Mouse (Mus musculus) forebrain, embryonic 10.5 days (tissue): ENCODE measurements around the gene Olfr26. TPM values are rescaled to one million over a fixed set of nuclear protein-coding genes. Genes with fewer than 3 reads are reported as not detected.
"Not testable (repeated sequence)": the region's sequence is repeated elsewhere in the genome, so short reads cannot be mapped to it uniquely, and the experiment has no call there.

ENCODE experiments used
- DNase-seq: peaks from one replicate; pipeline ENCODE4 v3.0.0-alpha.2; 2017; ENCODE audit warnings: low spot score; ENCODE audit errors: extremely low spot score
- H3K27ac ChIP-seq: fragments of 300-500 bp; sonication (generic); 2 replicates; pipeline ENCODE4 v1.5.1; 2016; ENCODE audit warnings: mild to moderate bottlenecking
- H3K27me3 ChIP-seq: fragments of 300-500 bp; sonication (generic); 2 replicates; pipeline ENCODE4 v1.6.1; 2016; ENCODE audit warnings: mild to moderate bottlenecking; ENCODE audit not compliant: poor library complexity, severe bottlenecking
- H3K36me3 ChIP-seq: fragments of 300-500 bp; sonication (generic); replicated peaks from 2 replicates; pipeline ENCODE4 v1.6.1; 2016; ENCODE audit warnings: mild to moderate bottlenecking, moderate library complexity
- H3K4me1 ChIP-seq: fragments of 300-500 bp; sonication (generic); 2 replicates; pipeline ENCODE4 v1.6.1; 2016
- H3K4me3 ChIP-seq: fragments of 300-500 bp; sonication (generic); 2 replicates; pipeline ENCODE4 v1.5.1; 2016; ENCODE audit warnings: mild to moderate bottlenecking, moderate library complexity
- H3K9me3 ChIP-seq: fragments of 300-500 bp; sonication (generic); 2 replicates; pipeline ENCODE4 v1.6.1; 2016; ENCODE audit warnings: mild to moderate bottlenecking, moderate library complexity
- WGBS: fragments of 180-500 bp; shearing (Covaris S2); methylation state at CpG from one replicate; pipeline ENCODE4 v1.1.7; 2016; 5-methylcytosine and 5-hydroxymethylcytosine counted together
- polyA plus RNA-seq: library from polyadenylated mRNA; unstranded; fragments of >200 nt; fragmentation: Nextera tagmentation; extraction: Ambion mirVana; gene quantifications from 2 replicates; pipeline ENCODE4 v1.2.1, GENCODE M21; 2016

Olfr26 gene
- not detected in 2 replicates for polyA plus RNA-seq

DNA sequence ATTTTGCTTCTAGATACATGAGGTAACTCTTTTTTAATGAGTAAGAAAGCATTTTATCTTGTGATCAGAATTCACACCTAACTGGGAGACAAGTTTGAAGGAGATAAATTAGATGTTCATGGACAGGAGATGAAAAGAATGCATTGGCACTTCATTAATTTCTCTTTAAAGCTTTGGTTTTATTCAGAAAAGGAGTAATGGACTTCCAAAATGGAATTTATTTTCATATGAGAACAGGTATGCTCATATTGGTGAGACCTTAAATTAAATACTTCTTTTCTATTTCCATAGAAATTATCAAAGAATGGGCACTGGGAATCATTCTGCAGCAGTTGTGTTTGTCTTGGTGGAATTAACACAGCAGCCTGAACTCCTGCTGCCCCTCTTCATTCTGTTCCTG lies at the start of gene Olfr26:
Gene Olfr26, plus strand, starts transcription at position 301 of the 400 bp plus-strand sequence.
- H3K4me1 ChIP-seq, result no peaks in the 10 kb centered on the region
- no peaks in the 10 kb centered on the region for H3K27me3 ChIP-seq
- no peak within 1 kb of the TSS for H3K4me3 ChIP-seq
- H3K36me3 ChIP-seq, result no peaks in the 10 kb centered on the region
- H3K27ac ChIP-seq, result no peak within 1 kb of the TSS
- no peaks in the 10 kb centered on the region for H3K9me3 ChIP-seq
- no peak for DNase-seq

DNA sequence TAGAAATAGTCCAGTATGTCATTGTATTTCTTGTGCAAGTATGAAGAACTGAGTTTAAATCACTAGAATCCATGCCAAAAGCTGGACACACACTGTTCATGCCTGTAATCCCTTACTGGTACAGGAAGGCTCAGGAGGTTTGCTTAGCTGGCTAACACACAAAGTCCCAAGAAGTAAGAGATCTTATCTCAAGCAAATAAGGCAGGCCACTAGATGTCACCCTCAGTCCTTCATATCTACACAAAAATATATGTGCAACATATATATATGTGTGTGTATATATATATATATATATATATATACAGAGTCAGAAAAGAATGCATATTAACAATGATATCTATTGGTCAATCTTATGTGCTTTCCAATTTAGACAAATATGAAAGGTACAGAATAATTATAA lies 49.2 kb upstream of the Olfr26 start:
- no peaks in the 10 kb centered on the region for H3K4me1 ChIP-seq
- no peak overlapping the region for H3K4me3 ChIP-seq
- H3K9me3 ChIP-seq, result no peaks in the 10 kb centered on the region
- DNase-seq, result no peak
- H3K36me3 ChIP-seq, result no peaks in the 10 kb centered on the region
- H3K27ac ChIP-seq, result no peak overlapping the region
- no peaks in the 10 kb centered on the region for H3K27me3 ChIP-seq

DNA sequence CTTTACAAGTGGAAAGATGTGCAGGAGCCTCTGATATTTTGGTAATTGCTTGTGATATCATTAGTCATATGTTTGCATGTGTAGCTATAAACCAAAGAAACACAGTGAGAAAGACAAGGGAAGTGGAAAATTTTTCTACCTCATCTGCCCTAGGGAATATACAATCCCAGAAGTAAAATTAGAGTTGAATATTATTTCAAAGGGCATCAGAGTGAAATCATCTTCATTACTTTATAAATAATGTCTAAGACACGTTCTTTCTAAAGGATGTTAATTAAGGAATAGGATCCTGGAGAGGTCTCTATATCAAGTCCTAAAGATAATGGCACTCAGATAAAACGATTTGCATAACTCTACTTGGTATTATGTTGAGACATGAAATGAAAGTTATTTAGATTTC lies 40.5 kb upstream of the Olfr26 start, which contains the start of gene Olfr922:
Gene Olfr922, plus strand, starts transcription at position 301 of the 400 bp plus-strand sequence.
- no peak within 1 kb of the TSS for H3K27ac ChIP-seq
- H3K36me3 ChIP-seq, result no peaks in the 10 kb centered on the region
- H3K9me3 ChIP-seq, result no peaks in the 10 kb centered on the region
- 80% methylated on average over 2 of the region's 2 CpGs for WGBS
- DNase-seq, result no peak
- no peak within 1 kb of the TSS for H3K4me3 ChIP-seq
- H3K27me3 ChIP-seq, result no peaks in the 10 kb centered on the region
- no peaks in the 10 kb centered on the region for H3K4me1 ChIP-seq

DNA sequence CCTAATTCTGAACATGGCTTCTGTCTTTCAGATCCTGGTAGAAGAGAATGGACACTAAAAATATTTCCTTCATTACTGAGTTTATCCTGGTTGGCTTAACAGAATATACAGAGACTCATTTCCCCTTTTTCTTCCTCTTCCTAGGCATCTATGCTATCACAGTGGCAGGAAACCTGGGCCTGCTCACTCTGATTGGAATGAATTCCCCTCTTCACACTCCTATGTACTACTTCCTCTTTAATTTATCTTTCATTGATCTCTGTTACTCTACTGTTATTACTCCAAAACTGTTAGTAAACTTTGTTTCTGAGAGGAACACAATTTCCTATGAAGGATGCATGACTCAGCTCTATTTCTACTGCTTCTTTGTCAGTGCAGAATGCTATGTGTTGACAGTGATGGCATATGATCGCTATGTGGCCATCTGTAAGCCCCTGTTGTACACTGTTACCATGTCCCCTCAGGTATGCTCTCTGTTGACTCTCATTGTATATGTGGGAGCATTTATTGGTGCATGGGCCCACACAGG lies 39.3 kb upstream of the Olfr26 start:
- 81% methylated on average over 1 of the region's 1 CpGs for WGBS
- no peak overlapping the region for H3K27ac ChIP-seq
- no peak for DNase-seq
- no peaks in the 10 kb centered on the region for H3K27me3 ChIP-seq
- H3K9me3 ChIP-seq, result no peaks in the 10 kb centered on the region
- H3K4me1 ChIP-seq, result no peaks in the 10 kb centered on the region
- no peaks in the 10 kb centered on the region for H3K36me3 ChIP-seq
- H3K4me3 ChIP-seq, result no peak overlapping the region

DNA sequence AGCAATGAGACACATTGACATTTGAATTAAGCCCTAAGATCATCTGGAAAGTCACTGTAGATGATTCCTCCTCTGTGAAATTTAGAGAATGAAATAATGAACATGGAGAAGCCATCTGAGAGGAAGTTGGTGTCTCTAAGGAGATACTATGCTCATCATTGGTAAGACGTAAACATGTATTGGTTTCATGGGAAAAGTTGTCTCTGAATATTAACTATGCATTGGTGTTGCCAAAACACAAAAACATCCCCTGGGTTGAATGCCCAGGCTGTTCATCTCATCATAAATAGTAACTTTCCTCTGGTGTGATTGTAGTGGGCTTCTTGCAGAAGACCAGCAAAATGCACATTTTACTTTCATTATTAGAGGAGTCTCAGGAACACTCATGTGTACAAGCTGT lies 28.6 kb upstream of the Olfr26 start, which contains the start of gene Olfr923:
Gene Olfr923, plus strand, starts transcription at position 301 of the 400 bp plus-strand sequence.
- no peak for DNase-seq
- Histone ChIP-seq H3K27ac (no peak within 1 kb of the TSS), H3K27me3 (no peaks in the 10 kb centered on the region), H3K9me3 (no peaks in the 10 kb centered on the region), H3K4me1 (no peaks in the 10 kb centered on the region), H3K36me3 (no peaks in the 10 kb centered on the region), H3K4me3 (no peak within 1 kb of the TSS)
- WGBS, result 95% methylated on average over 1 of the region's 1 CpGs

DNA sequence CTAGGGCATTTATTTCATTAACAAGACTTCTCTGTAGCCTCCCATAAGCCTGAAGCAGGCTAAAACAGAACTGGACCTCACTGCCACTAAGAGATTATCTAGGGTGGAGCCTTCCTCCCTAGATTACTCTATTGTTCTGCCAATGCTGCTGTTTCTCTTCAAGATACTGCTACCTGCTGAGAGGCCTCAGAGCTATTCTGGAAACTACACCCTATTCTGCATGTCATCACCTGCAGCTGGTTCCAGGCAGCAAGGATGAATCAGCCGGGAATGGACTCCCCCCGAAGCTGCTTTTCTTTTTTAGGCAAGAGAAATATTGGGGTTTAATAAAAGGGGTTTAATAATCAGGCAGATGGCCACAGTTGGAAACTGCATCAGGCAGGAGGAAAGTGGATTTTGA lies 21.8 kb upstream of the Olfr26 start:
- no peaks in the 10 kb centered on the region for H3K27me3 ChIP-seq
- H3K9me3 ChIP-seq, result no peaks in the 10 kb centered on the region
- no peak overlapping the region for H3K4me3 ChIP-seq
- H3K36me3 ChIP-seq, result no peaks in the 10 kb centered on the region
- DNase-seq, result no peak
- H3K27ac ChIP-seq, result no peak overlapping the region
- WGBS, result 80% methylated on average over 2 of the region's 2 CpGs
- no peaks in the 10 kb centered on the region for H3K4me1 ChIP-seq

DNA sequence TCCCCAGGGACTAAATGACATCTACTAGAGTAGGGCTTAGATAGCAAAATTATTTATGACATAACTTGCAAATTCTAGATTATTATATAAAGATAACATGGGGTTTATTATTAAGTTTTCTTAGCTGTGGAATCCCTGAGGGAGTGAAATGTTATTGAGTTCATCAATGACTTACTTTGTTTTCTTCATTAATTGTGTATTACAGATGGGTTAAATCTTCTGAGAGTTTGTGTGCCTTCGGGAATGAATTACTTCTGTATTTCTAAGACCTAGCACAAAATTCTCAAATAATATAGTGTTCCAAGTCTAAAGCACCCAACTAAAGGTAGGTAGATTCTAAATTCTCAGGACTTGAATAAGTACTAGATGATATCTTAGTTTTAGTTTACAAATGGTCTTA lies 10.7 kb upstream of the Olfr26 start, which contains the start of gene Olfr924:
Gene Olfr924, plus strand, starts transcription at position 301 of the 400 bp plus-strand sequence.
- H3K27ac ChIP-seq, result no peak within 1 kb of the TSS
- no peaks in the 10 kb centered on the region for H3K36me3 ChIP-seq
- H3K4me1 ChIP-seq, result no peaks in the 10 kb centered on the region
- H3K4me3 ChIP-seq, result no peak within 1 kb of the TSS
- H3K9me3 ChIP-seq, result no peaks in the 10 kb centered on the region
- 85% methylated on average over 1 of the region's 1 CpGs for WGBS
- no peak for DNase-seq
- H3K27me3 ChIP-seq, result no peaks in the 10 kb centered on the region

DNA sequence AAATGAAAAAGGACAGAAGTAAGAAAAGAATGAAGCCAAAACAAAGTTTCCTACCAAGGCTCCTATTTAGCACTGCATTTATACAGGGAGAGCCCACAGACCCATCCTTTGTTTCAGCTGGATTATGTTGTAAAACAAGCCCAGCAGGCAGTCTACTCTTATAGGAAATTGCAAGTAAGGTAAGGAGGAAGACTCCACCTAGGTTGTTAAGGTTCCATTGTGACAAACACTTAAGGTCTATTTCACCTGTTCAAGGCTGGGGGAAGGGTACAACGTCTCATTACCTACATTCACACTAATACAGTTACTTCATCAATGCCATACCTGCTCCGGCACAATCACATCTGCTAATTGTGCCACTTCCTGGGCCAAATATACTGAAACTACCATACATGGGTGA lies 20.0 kb downstream of the Olfr26 start:
- 63% methylated on average over 2 of the region's 2 CpGs for WGBS
- H3K36me3 ChIP-seq, H3K4me1 ChIP-seq: not testable (repeated sequence)

DNA sequence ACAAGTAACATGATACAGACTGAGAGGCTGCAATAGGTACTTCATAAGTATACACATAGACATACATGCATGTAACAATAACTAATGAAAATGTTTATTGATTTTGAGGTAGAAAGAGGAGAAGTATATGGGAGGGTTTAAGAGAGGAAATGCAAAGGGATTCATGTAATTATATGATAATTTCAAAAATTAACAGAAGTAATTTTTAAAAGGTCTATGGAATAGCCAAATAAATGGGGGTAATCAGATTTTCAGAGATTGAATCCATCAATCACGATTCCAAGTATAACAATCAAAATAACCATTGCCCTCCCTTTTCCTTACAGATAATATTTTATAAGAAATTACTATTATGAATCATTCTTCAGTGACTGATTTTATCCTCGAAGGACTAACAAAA lies 22.0 kb downstream of the Olfr26 start, which contains the start of gene Olfr926:
Gene Olfr926, plus strand, starts transcription at position 301 of the 400 bp plus-strand sequence.
- Histone ChIP-seq H3K27me3 (no peaks in the 10 kb centered on the region), H3K4me3 (no peak within 1 kb of the TSS), H3K36me3 (no peaks in the 10 kb centered on the region), H3K4me1 (no peaks in the 10 kb centered on the region), H3K9me3 (peaks cover 9% of the 10 kb centered on the region), H3K27ac (no peak within 1 kb of the TSS)
- no peak for DNase-seq
- 88% methylated on average over 2 of the region's 2 CpGs for WGBS

More for the DNA sequence above, 20.0 kb downstream of the Olfr26 start:
- DNase-seq, H3K9me3 ChIP-seq, H3K27me3 ChIP-seq, H3K4me3 ChIP-seq, H3K27ac ChIP-seq: not testable (repeated sequence)

Other genes starting within 250 kb of the Olfr26 start
- gene Olfr914, start 250.0 kb upstream of the Olfr26 start, polyA plus RNA-seq, result not detected in 2 replicates
- not detected in 2 replicates for gene Olfr916, start 195.2 kb upstream of the Olfr26 start, polyA plus RNA-seq
- not detected in 2 replicates for gene Olfr917, start 189.2 kb upstream of the Olfr26 start, polyA plus RNA-seq
- gene Olfr918, start 180.5 kb upstream of the Olfr26 start, polyA plus RNA-seq, result not detected in 2 replicates
- gene Olfr919, start 151.4 kb upstream of the Olfr26 start, polyA plus RNA-seq, result not detected in 2 replicates
- gene Vwa5a, start 136.8 kb upstream of the Olfr26 start, polyA plus RNA-seq, result 5.0 and 5.1 TPM in 2 replicates
- gene Olfr920, start 102.8 kb upstream of the Olfr26 start, polyA plus RNA-seq, result not detected in 2 replicates
- not detected in 2 replicates for gene Olfr921, start 82.0 kb upstream of the Olfr26 start, polyA plus RNA-seq
- gene Olfr922, start 40.4 kb upstream of the Olfr26 start, polyA plus RNA-seq, result not detected in 2 replicates
- gene Olfr923, start 28.5 kb upstream of the Olfr26 start, polyA plus RNA-seq, result not detected in 2 replicates
- not detected in 2 replicates for gene Olfr924, start 10.6 kb upstream of the Olfr26 start, polyA plus RNA-seq
- not detected in 2 replicates for gene Olfr926, start 22.1 kb downstream of the Olfr26 start, polyA plus RNA-seq
- gene Olfr930, start 74.7 kb downstream of the Olfr26 start, polyA plus RNA-seq, result not detected in 2 replicates
- not detected in 2 replicates for gene Olfr933, start 117.3 kb downstream of the Olfr26 start, polyA plus RNA-seq
- gene Olfr934, start 133.3 kb downstream of the Olfr26 start, polyA plus RNA-seq, result not detected in 2 replicates
- gene Olfr935, start 144.6 kb downstream of the Olfr26 start, polyA plus RNA-seq, result not detected in 2 replicates
- gene Olfr146, start 168.3 kb downstream of the Olfr26 start, polyA plus RNA-seq, result not detected in 2 replicates
- not detected in 2 replicates for gene Olfr937, start 209.9 kb downstream of the Olfr26 start, polyA plus RNA-seq
- gene Olfr938, start 223.8 kb downstream of the Olfr26 start, polyA plus RNA-seq, result not detected in 2 replicates